Mouse (Mus musculus): ENCODE data around the gene Cyp51. TPM values are rescaled to one million over a fixed set of nuclear protein-coding genes. Genes with fewer than 3 reads are reported as not detected.

Cyp51 gene
- polyA plus RNA-seq, 1 experiment: 14.3 TPM

DNA sequence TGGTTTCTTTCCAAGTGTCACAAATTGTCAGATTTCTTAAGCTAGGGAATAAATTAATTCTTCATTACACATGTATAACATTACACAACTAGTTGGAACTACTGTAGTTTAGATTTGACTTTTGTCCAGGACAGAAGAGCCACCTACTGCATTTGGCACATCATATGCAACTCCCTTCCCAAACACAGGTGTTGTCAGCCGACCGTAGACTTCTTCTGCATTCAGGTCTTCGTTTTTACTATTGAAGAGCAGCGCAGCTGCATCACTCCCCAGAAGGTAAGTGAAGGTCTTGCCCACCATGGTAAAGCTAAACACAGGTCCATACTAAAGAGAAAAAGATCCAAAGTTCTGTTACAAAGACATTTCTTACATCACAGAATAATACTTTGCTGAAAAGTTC lies 3.5 kb downstream of the Cyp51 start:
- Histone ChIP-seq H3K27ac (ENCODE audit: insufficient read depth, low read length) (no peak overlapping the region), H3K36me3 (ENCODE audit: control insufficient read depth, insufficient read depth, low read length) (peaks cover 13% of the 10 kb centered on the region), H3K4me3 (ENCODE audit: extremely low read depth, insufficient read depth, insufficient read length) (no peak overlapping the region), H3K27me3 (ENCODE audit: control insufficient read depth, insufficient read depth, low read length) (no peaks in the 10 kb centered on the region), H3K4me1 (ENCODE audit: control insufficient read depth, insufficient read depth, insufficient read length) (peaks cover 5% of the 10 kb centered on the region)
- TF ChIP-seq CTCF (IDR thresholded peaks at IDR 0.05; ENCODE audit: extremely low read depth, insufficient read depth, insufficient read length, insufficient replicate concordance) (no peak), POLR2A (IDR thresholded peaks at IDR 0.05; ENCODE audit: low read depth, low read length) (no peak)
- WGBS: 92% methylated on average over 4 of the region's 4 CpGs
- no peak for DNase-seq (ENCODE audit: low read depth in 1 of 2, low spot score in 2 of 2)

DNA sequence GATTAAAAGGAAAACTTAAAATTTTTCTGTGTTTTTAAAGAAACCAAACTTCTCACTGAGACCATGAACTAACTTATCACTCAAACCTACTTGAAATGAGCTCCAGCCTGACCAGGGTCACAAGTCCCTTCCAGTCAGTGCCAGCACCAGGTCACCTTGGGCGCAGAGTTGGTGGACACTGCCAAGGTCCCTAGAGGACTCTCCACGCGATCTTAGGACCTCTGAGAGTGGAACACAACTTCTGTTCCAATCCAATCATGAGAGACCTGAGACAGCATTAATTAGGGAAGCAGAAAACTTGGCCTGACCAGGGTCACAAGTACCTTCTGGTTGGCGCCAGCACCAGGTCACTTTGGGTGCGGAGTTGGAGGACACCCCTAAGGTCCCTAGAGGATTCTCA lies 10.1 kb downstream of the Cyp51 start:
- no peak overlapping the region for H3K4me3 ChIP-seq (ENCODE audit: extremely low read depth, insufficient read depth, insufficient read length)
- no peak for DNase-seq (ENCODE audit: low read depth in 1 of 2, low spot score in 2 of 2)
- H3K27ac ChIP-seq (ENCODE audit: insufficient read depth, low read length): no peak overlapping the region
- WGBS: 94% methylated on average over 5 of the region's 5 CpGs
- no peaks in the 10 kb centered on the region for H3K4me1 ChIP-seq (ENCODE audit: control insufficient read depth, insufficient read depth, insufficient read length)
- no peaks in the 10 kb centered on the region for H3K27me3 ChIP-seq (ENCODE audit: control insufficient read depth, insufficient read depth, low read length)
- TF ChIP-seq POLR2A (IDR thresholded peaks at IDR 0.05; ENCODE audit: low read depth, low read length): no peak
- no peak for TF ChIP-seq CTCF (IDR thresholded peaks at IDR 0.05; ENCODE audit: extremely low read depth, insufficient read depth, insufficient read length, insufficient replicate concordance)
- H3K36me3 ChIP-seq (ENCODE audit: control insufficient read depth, insufficient read depth, low read length): peaks cover 25% of the 10 kb centered on the region

DNA sequence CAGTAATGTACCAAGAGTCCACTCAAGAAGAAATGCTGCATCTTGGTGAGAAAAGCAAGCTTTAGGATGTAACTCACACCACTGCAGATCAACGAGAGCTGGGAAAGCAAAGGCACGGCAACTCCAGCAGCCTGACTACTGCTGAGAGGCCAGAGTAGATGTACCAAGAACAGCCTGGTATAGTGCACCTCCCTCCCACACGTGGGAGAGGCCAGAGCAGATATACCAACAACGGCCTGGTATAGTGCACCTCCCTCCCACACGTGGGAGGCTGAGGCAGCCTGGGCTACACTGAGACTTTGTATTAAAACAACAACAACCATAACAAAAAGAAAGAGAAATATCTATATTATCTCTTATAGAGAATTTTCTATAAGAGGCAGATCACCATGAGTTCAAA lies 16.4 kb downstream of the Cyp51 start:
- no peak overlapping the region for H3K27ac ChIP-seq (ENCODE audit: insufficient read depth, low read length)
- H3K27me3 ChIP-seq (ENCODE audit: control insufficient read depth, insufficient read depth, low read length): no peaks in the 10 kb centered on the region
- TF ChIP-seq CTCF (IDR thresholded peaks at IDR 0.05; ENCODE audit: extremely low read depth, insufficient read depth, insufficient read length, insufficient replicate concordance): no peak
- TF ChIP-seq POLR2A (IDR thresholded peaks at IDR 0.05; ENCODE audit: low read depth, low read length): no peak
- WGBS: 93% methylated on average over 5 of the region's 5 CpGs
- H3K36me3 ChIP-seq (ENCODE audit: control insufficient read depth, insufficient read depth, low read length): peaks cover 24% of the 10 kb centered on the region
- no peak for DNase-seq (ENCODE audit: low read depth in 1 of 2, low spot score in 2 of 2)
- H3K4me3 ChIP-seq (ENCODE audit: extremely low read depth, insufficient read depth, insufficient read length): no peak overlapping the region
- H3K4me1 ChIP-seq (ENCODE audit: control insufficient read depth, insufficient read depth, insufficient read length): no peaks in the 10 kb centered on the region

DNA sequence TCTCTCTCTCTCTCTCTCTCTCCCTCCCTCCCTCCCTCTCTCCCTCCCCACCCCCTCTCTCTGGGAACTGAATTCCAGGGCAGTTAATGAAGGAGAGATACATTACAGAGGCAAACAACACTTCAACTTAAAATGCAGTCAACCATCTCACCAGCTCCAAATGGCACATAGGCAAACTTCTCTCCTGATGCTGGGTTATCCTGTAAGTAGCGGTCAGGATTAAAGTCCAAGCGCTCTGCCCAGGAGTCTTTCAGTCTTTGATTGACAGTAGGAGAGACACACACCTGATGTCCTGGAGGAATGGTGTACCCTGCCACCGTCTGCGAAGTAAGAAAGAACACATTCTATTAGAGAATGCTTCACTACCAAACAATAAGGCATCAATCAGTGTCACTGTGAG lies 18.2 kb downstream of the Cyp51 start:
- WGBS: 96% methylated on average over 4 of the region's 4 CpGs
- DNase-seq (ENCODE audit: low read depth in 1 of 2, low spot score in 2 of 2): no peak
- Histone ChIP-seq H3K27ac (ENCODE audit: insufficient read depth, low read length) (no peak overlapping the region), H3K4me3 (ENCODE audit: extremely low read depth, insufficient read depth, insufficient read length) (no peak overlapping the region), H3K27me3 (ENCODE audit: control insufficient read depth, insufficient read depth, low read length) (no peaks in the 10 kb centered on the region), H3K4me1 (ENCODE audit: control insufficient read depth, insufficient read depth, insufficient read length) (0 out of 2 replicates have a peak, but pooled peaks cover 4% of the 10 kb centered on the region), H3K36me3 (ENCODE audit: control insufficient read depth, insufficient read depth, low read length) (peaks cover 18% of the 10 kb centered on the region)
- TF ChIP-seq CTCF (IDR thresholded peaks at IDR 0.05; ENCODE audit: extremely low read depth, insufficient read depth, insufficient read length, insufficient replicate concordance) (no peak), POLR2A (IDR thresholded peaks at IDR 0.05; ENCODE audit: low read depth, low read length) (no peak)

DNA sequence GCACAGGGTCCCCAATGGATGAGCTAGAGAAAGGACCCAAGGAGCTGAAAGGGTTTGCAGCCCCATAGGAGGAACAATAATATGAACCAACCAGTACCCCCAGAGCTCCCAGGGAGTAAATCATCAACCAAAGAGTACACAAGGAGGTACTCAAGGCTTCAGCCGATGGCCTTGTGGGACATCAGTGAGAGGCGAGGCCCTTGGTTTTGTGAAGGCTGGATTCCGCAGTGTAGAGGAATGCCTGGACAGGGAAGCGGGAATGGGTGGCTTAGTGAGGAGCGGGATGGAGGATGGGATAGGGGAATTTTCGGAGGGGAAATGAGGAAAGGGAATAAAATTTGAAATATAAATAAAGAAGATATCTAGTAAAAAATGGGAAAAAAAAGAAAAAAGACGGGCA lies 19.6 kb downstream of the Cyp51 start:
- H3K4me3 ChIP-seq (ENCODE audit: extremely low read depth, insufficient read depth, insufficient read length): no peak overlapping the region
- peaks cover 5% of the 10 kb centered on the region; the same call in 1 of the 2 replicates for H3K4me1 ChIP-seq (ENCODE audit: control insufficient read depth, insufficient read depth, insufficient read length)
- DNase-seq (ENCODE audit: low read depth in 1 of 2, low spot score in 2 of 2): no peak
- WGBS: 95% methylated on average over 7 of the region's 7 CpGs
- no peak overlapping the region for H3K27ac ChIP-seq (ENCODE audit: insufficient read depth, low read length)
- H3K27me3 ChIP-seq (ENCODE audit: control insufficient read depth, insufficient read depth, low read length): no peaks in the 10 kb centered on the region
- TF ChIP-seq POLR2A (IDR thresholded peaks at IDR 0.05; ENCODE audit: low read depth, low read length) (no peak), CTCF (IDR thresholded peaks at IDR 0.05; ENCODE audit: extremely low read depth, insufficient read depth, insufficient read length, insufficient replicate concordance) (no peak)
- H3K36me3 ChIP-seq (ENCODE audit: control insufficient read depth, insufficient read depth, low read length): peaks cover 13% of the 10 kb centered on the region; the same call in 1 of the 2 replicates

DNA sequence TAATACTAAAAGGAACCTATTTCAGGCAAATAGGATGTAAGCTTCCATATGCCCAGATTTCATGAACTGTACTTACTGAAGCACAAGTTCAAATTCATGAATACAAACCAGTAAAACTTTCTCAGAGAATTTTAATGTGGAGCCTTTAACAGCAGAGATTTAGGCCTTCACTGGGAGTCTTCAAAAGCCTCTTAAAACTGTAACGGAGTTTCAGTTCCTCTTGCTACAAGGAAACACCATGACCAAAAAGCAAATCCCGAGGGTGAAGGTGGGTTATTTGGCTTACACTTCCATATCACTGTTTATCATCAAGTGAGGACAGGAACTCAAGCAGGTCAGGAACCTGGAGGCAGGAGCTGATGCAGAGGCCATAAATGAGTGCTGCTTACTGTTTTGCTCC lies 23.0 kb downstream of the Cyp51 start:
- DNase-seq (ENCODE audit: low read depth in 1 of 2, low spot score in 2 of 2): peak in 1 of 2 experiments; percentile 60
- H3K27me3 ChIP-seq (ENCODE audit: control insufficient read depth, insufficient read depth, low read length): no peaks in the 10 kb centered on the region
- no peak overlapping the region for H3K27ac ChIP-seq (ENCODE audit: insufficient read depth, low read length)
- peaks cover 5% of the 10 kb centered on the region; the same call in 1 of the 2 replicates for H3K4me1 ChIP-seq (ENCODE audit: control insufficient read depth, insufficient read depth, insufficient read length)
- H3K4me3 ChIP-seq (ENCODE audit: extremely low read depth, insufficient read depth, insufficient read length): no peak overlapping the region
- WGBS: 26% methylated on average over 2 of the region's 2 CpGs
- TF ChIP-seq CTCF (IDR thresholded peaks at IDR 0.05; ENCODE audit: extremely low read depth, insufficient read depth, insufficient read length, insufficient replicate concordance): no peak
- TF ChIP-seq POLR2A (IDR thresholded peaks at IDR 0.05; ENCODE audit: low read depth, low read length): no peak
- H3K36me3 ChIP-seq (ENCODE audit: control insufficient read depth, insufficient read depth, low read length): peaks cover 10% of the 10 kb centered on the region; the same call in 1 of the 2 replicates

DNA sequence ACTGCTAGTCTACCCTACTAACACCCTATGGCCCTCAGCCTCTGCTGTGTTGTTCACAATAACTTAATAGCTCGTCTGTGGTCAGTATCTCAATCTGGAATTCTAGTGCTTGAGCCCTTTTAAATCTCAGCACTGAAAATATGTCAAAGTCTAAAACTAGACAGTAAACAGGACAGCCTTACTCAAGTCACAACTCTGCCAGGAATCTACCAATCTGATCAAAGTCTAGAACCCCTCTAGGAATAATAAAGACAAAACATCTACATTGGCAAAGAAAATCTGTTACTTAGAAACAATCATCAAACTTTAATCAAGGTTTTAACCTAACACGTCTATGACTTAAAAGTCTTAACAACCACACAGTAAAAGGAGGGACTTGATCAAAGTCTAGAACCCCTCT lies 23.7 kb downstream of the Cyp51 start:
- no peak for TF ChIP-seq POLR2A (IDR thresholded peaks at IDR 0.05; ENCODE audit: low read depth, low read length)
- TF ChIP-seq CTCF (IDR thresholded peaks at IDR 0.05; ENCODE audit: extremely low read depth, insufficient read depth, insufficient read length, insufficient replicate concordance): no peak
- WGBS: 86% methylated on average over 2 of the region's 2 CpGs

More for the DNA sequence above, 23.7 kb downstream of the Cyp51 start:
- no peak for DNase-seq (ENCODE audit: low read depth in 1 of 2, low spot score in 2 of 2)
- Histone ChIP-seq H3K4me3 (ENCODE audit: extremely low read depth, insufficient read depth, insufficient read length) (no peak overlapping the region), H3K36me3 (ENCODE audit: control insufficient read depth, insufficient read depth, low read length) (peaks cover 7% of the 10 kb centered on the region; the same call in 1 of the 2 replicates), H3K27me3 (ENCODE audit: control insufficient read depth, insufficient read depth, low read length) (no peaks in the 10 kb centered on the region), H3K4me1 (ENCODE audit: control insufficient read depth, insufficient read depth, insufficient read length) (peaks cover 5% of the 10 kb centered on the region; the same call in 1 of the 2 replicates), H3K27ac (ENCODE audit: insufficient read depth, low read length) (no peak overlapping the region)
